Mouse (Mus musculus) R1 (cell line): ENCODE measurements around the gene Ddo.

Source experiments
- DNase-seq: peaks from one replicate; pipeline ENCODE4 v3.0.0-alpha.2; 2018; ENCODE audit warnings: low read depth, low spot score

Ddo gene

GRCm38 (mm10) chr10:40665270-40665669, 35.5 kb downstream of the Ddo start:
- no peak for DNase-seq

- no peak for DNase-seq
Observed at GRCm38 (mm10) chr10:40666943-40667342, 37.1 kb downstream of the Ddo start.

- no peak for DNase-seq
Observed at GRCm38 (mm10) chr10:40668640-40669039, 38.8 kb downstream of the Ddo start.

- no peak for DNase-seq
Observed at GRCm38 (mm10) chr10:40672587-40673296, 42.9 kb downstream of the Ddo start.

GRCm38 (mm10) chr10:40673297-40673665, 43.5 kb downstream of the Ddo start:
- DNase-seq: no peak

GRCm38 (mm10) chr10:40674151-40674550, 44.3 kb downstream of the Ddo start:
- DNase-seq: no peak

GRCm38 (mm10) chr10:40675921-40676320, 46.1 kb downstream of the Ddo start:
- DNase-seq: no peak

- DNase-seq: no peak
Observed at GRCm38 (mm10) chr10:40678477-40678876, 48.7 kb downstream of the Ddo start.

GRCm38 (mm10) chr10:40682470-40682869, 52.7 kb downstream of the Ddo start:
- no peak for DNase-seq

GRCm38 (mm10) chr10:40683092-40683867, 53.5 kb downstream of the Ddo start, which contains the start of gene Mettl24:
Mettl24 (plus strand) TSS chr10:40683282.
- DNase-seq: peak; percentile 61

GRCm38 (mm10) chr10:40683868-40684253, 54.0 kb downstream of the Ddo start:
- no peak for DNase-seq

GRCm38 (mm10) chr10:40684326-40684725, 54.5 kb downstream of the Ddo start:
- DNase-seq: no peak

GRCm38 (mm10) chr10:40685641-40686040, 55.8 kb downstream of the Ddo start:
- DNase-seq: peak; percentile 16

- no peak for DNase-seq
Observed at GRCm38 (mm10) chr10:40686976-40687375, 57.2 kb downstream of the Ddo start.

- no peak for DNase-seq
Observed at GRCm38 (mm10) chr10:40687407-40687806, 57.6 kb downstream of the Ddo start.

GRCm38 (mm10) chr10:40688266-40688665, 58.5 kb downstream of the Ddo start:
- DNase-seq: no peak

GRCm38 (mm10) chr10:40688873-40689272, 59.1 kb downstream of the Ddo start:
- no peak for DNase-seq

- no peak for DNase-seq
Observed at GRCm38 (mm10) chr10:40698652-40699051, 68.8 kb downstream of the Ddo start.

- no peak for DNase-seq
Observed at GRCm38 (mm10) chr10:40711127-40711526, 81.3 kb downstream of the Ddo start.

GRCm38 (mm10) chr10:40713018-40713608, 83.3 kb downstream of the Ddo start:
- DNase-seq: peak; percentile 78

GRCm38 (mm10) chr10:40713829-40714228, 84.0 kb downstream of the Ddo start:
- no peak for DNase-seq

GRCm38 (mm10) chr10:40715151-40715550, 85.3 kb downstream of the Ddo start:
- DNase-seq: no peak

- no peak for DNase-seq
Observed at GRCm38 (mm10) chr10:40716296-40716695, 86.5 kb downstream of the Ddo start.
